Mouse (Mus musculus) megakaryocyte-erythroid progenitor cell, adult 5 weeks (primary cell): ENCODE measurements around the gene Impad1. TPM values are rescaled to one million over a fixed set of nuclear protein-coding genes. Genes with fewer than 3 reads are reported as not detected.

Experiments
- polyA plus RNA-seq: library from polyadenylated mRNA; stranded (reverse); fragments of >175 nt; gene quantifications from 2 replicates; pipeline ENCODE4 v1.2.3, GENCODE M21; 2012

Impad1 gene
- polyA plus RNA-seq, result 4.9 and 6.2 TPM in 2 replicates

GRCm38 (mm10) chr4:4792992-4793834, at the start of gene Impad1:
TSS of gene Impad1 (minus strand) at chr4:4793355.

